Mouse (Mus musculus) thymus, postnatal 14 days (tissue): ENCODE results near the gene Akap6.
"Not testable (repeated sequence)": the region's sequence is repeated elsewhere in the genome, so short reads cannot be mapped to it uniquely, and the experiment has no call there.

Experiments
- DNase-seq: peaks from one replicate; pipeline ENCODE4 v3.0.0; 2021

Gene Akap6

GRCm38 (mm10) chr12:52718392-52718791 lies 19.2 kb downstream of the Akap6 start:
- DNase-seq: peak; percentile 23

- DNase-seq: no peak
Observed at GRCm38 (mm10) chr12:52719232-52719631, 20.0 kb downstream of the Akap6 start.

- DNase-seq: no peak
Observed at GRCm38 (mm10) chr12:52719681-52720080, 20.5 kb downstream of the Akap6 start.

GRCm38 (mm10) chr12:52724039-52724615 lies 24.9 kb downstream of the Akap6 start:
- not testable (repeated sequence) for DNase-seq

- no peak for DNase-seq
Observed at GRCm38 (mm10) chr12:52726434-52727231, 27.4 kb downstream of the Akap6 start.

- peak; percentile 11 for DNase-seq
Observed at GRCm38 (mm10) chr12:52729396-52729795, 30.2 kb downstream of the Akap6 start.

- not testable (repeated sequence) for DNase-seq
Observed at GRCm38 (mm10) chr12:52735161-52735560, 36.0 kb downstream of the Akap6 start.

- DNase-seq: no peak
Observed at GRCm38 (mm10) chr12:52737151-52737550, 38.0 kb downstream of the Akap6 start.

GRCm38 (mm10) chr12:52739326-52739725 lies 40.1 kb downstream of the Akap6 start:
- DNase-seq: no peak

- no peak for DNase-seq
Observed at GRCm38 (mm10) chr12:52741801-52742200, 42.6 kb downstream of the Akap6 start.

GRCm38 (mm10) chr12:52750006-52750405 lies 50.8 kb downstream of the Akap6 start:
- no peak for DNase-seq

GRCm38 (mm10) chr12:52755649-52756048 lies 56.5 kb downstream of the Akap6 start:
- no peak for DNase-seq

GRCm38 (mm10) chr12:52757881-52758280 lies 58.7 kb downstream of the Akap6 start:
- no peak for DNase-seq

- no peak for DNase-seq
Observed at GRCm38 (mm10) chr12:52764046-52764445, 64.9 kb downstream of the Akap6 start.

- DNase-seq: no peak
Observed at GRCm38 (mm10) chr12:52764810-52765209, 65.6 kb downstream of the Akap6 start.

- DNase-seq: no peak
Observed at GRCm38 (mm10) chr12:52769561-52769960, 70.4 kb downstream of the Akap6 start.

GRCm38 (mm10) chr12:52771931-52772330 lies 72.7 kb downstream of the Akap6 start:
- DNase-seq: no peak

- no peak for DNase-seq
Observed at GRCm38 (mm10) chr12:52772494-52773280, 73.5 kb downstream of the Akap6 start.

GRCm38 (mm10) chr12:52773847-52774246 lies 74.7 kb downstream of the Akap6 start:
- DNase-seq: no peak

- DNase-seq: no peak
Observed at GRCm38 (mm10) chr12:52774382-52774781, 75.2 kb downstream of the Akap6 start.

- DNase-seq: no peak
Observed at GRCm38 (mm10) chr12:52780216-52780615, 81.0 kb downstream of the Akap6 start.

- DNase-seq: no peak
Observed at GRCm38 (mm10) chr12:52781066-52781465, 81.9 kb downstream of the Akap6 start.

- peak; percentile 61 for DNase-seq
Observed at GRCm38 (mm10) chr12:52782902-52783441, 83.8 kb downstream of the Akap6 start.
